Mouse (Mus musculus): Measurements from ENCODE around the gene Tet1. TPM values are rescaled to one million over a fixed set of nuclear protein-coding genes. Genes with fewer than 3 reads are reported as not detected.

Tet1 gene
- polyA plus RNA-seq, 1 experiment from 2014 or later = 1.5 TPM

DNA sequence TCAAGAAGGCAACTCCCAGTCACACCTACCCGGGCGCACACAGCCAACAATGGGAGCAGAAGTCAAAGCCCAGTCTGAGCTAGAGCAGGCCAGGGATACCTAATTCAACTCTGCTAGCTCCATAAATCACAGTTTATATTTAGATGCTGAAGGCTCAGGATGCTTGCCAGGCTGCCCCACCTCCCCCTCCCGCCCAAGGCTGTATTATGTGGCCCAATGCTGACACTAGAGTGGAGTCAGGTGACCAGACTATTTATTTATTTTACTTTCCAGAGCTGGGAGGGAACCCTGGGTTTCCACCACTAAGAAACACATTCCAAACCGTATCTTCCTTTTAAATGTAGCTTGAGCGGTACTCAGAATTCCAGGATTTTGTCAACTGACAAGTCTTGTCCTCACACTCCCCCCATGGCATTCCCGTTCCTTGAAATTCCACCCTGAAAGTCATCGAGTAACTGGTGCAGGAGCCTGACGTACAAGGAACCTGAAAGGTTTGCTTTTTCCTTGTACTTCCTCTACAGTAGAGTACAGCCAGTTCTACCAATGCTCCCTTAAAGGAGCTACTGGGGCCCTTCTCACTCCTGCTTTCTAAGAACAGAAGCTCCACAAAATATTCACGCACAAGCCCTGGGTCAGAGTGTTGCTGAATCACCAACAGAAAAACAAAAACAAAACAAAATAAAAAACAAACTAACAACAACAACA lies 64.9 kb downstream of the Tet1 start:
- no peak for ATAC-seq (ENCODE audit: low read depth)
- no peak for DNase-seq
- 64% methylated on average over 9 of the region's 9 CpGs for WGBS (ENCODE audit: insufficient replicate concordance)

GRCm38 (mm10) chr10:62841901-62842447 lies 66.8 kb downstream of the Tet1 start:
- DNase-seq = no peak
- no peak overlapping the region for H3K4me2 ChIP-seq
- H3K9ac ChIP-seq = no peak overlapping the region
- no peaks in the 10 kb centered on the region for H3K4me1 ChIP-seq (replicated peaks)
- no peaks in the 10 kb centered on the region for H3K9me3 ChIP-seq (replicated peaks)
- no peak overlapping the region for H3K4me3 ChIP-seq (replicated peaks)
- 75% methylated on average over 10 of the region's 10 CpGs for WGBS (ENCODE audit: insufficient replicate concordance)
- H3K27me3 ChIP-seq = no peaks in the 10 kb centered on the region
- H3K36me3 ChIP-seq = peaks cover 3% of the 10 kb centered on the region; the same call in 1 of the 2 replicates
- H3K27ac ChIP-seq = no peak overlapping the region
- no peak for ATAC-seq (ENCODE audit: low read depth)

More for the DNA sequence above, 64.9 kb downstream of the Tet1 start:
- H3K9ac ChIP-seq = no peak overlapping the region
- no peak overlapping the region for H3K27ac ChIP-seq
- no peaks in the 10 kb centered on the region for H3K4me1 ChIP-seq (replicated peaks)
- no peaks in the 10 kb centered on the region for H3K9me3 ChIP-seq (replicated peaks)
- no peak overlapping the region for H3K4me3 ChIP-seq (replicated peaks)
- H3K36me3 ChIP-seq = peaks cover 3% of the 10 kb centered on the region; the same call in 1 of the 2 replicates
- no peak overlapping the region for H3K4me2 ChIP-seq
- no peaks in the 10 kb centered on the region for H3K27me3 ChIP-seq

- Histone ChIP-seq H3K27ac (no peak overlapping the region), H3K36me3 (peaks cover 3% of the 10 kb centered on the region; the same call in 1 of the 2 replicates), H3K4me2 (no peak overlapping the region), H3K9me3 (replicated peaks) (no peaks in the 10 kb centered on the region), H3K4me3 (replicated peaks) (no peak overlapping the region), H3K4me1 (replicated peaks) (no peaks in the 10 kb centered on the region), H3K27me3 (no peaks in the 10 kb centered on the region), H3K9ac (no peak overlapping the region)
- ATAC-seq (ENCODE audit: low read depth) = no peak
- DNase-seq = no peak
- WGBS (ENCODE audit: insufficient replicate concordance) = 61% methylated on average over 7 of the region's 7 CpGs
Measured at GRCm38 (mm10) chr10:62840687-62841086, 68.1 kb downstream of the Tet1 start.

DNA sequence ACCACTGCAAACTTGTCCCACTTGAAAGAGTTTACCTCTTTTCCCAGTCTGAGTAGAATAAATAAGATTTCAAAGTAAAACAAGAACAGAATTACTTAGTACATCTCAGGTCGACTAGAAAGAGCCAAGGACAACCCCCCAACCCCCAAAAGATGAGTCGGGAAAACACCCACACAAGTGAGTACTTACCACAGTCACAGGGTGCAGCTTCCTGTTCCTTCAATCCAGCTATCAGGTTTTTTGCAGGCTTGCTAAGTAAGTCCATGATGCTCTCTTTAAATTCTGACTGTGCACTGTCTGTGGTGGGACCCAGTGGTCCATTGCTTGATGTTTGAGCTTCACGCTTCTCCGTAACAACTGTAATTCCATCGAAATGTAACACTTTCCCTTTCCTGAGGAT lies 70.8 kb downstream of the Tet1 start:
- no peaks in the 10 kb centered on the region for H3K9me3 ChIP-seq (replicated peaks)
- no peaks in the 10 kb centered on the region for H3K27me3 ChIP-seq
- DNase-seq (no peak), ATAC-seq (ENCODE audit: low read depth) (no peak)
- H3K4me3 ChIP-seq (replicated peaks) = no peak overlapping the region
- H3K36me3 ChIP-seq = peaks cover 3% of the 10 kb centered on the region; the same call in 1 of the 2 replicates
- H3K4me1 ChIP-seq (replicated peaks) = no peaks in the 10 kb centered on the region
- no peak overlapping the region for H3K9ac ChIP-seq
- no peak overlapping the region for H3K27ac ChIP-seq
- no peak overlapping the region for H3K4me2 ChIP-seq
- WGBS (ENCODE audit: insufficient replicate concordance) = 60% methylated on average over 5 of the region's 5 CpGs

- H3K4me1 ChIP-seq (replicated peaks) = no peaks in the 10 kb centered on the region
- H3K4me2 ChIP-seq = no peak overlapping the region
- DNase-seq = no peak
- no peaks in the 10 kb centered on the region for H3K9me3 ChIP-seq (replicated peaks)
- H3K27me3 ChIP-seq = no peaks in the 10 kb centered on the region
- H3K9ac ChIP-seq = no peak overlapping the region
- ATAC-seq (ENCODE audit: low read depth) = no peak
- H3K27ac ChIP-seq = no peak overlapping the region
- H3K4me3 ChIP-seq (replicated peaks) = no peak overlapping the region
- 66% methylated on average over 9 of the region's 9 CpGs for WGBS (ENCODE audit: insufficient replicate concordance)
- no peaks in the 10 kb centered on the region for H3K36me3 ChIP-seq
Measured at GRCm38 (mm10) chr10:62832783-62833182, 76.0 kb downstream of the Tet1 start.

- no peaks in the 10 kb centered on the region for H3K4me1 ChIP-seq (replicated peaks)
- no peak overlapping the region for H3K9ac ChIP-seq
- H3K27ac ChIP-seq = no peak overlapping the region
- no peak overlapping the region for H3K4me2 ChIP-seq
- H3K27me3 ChIP-seq = no peaks in the 10 kb centered on the region
- 70% methylated on average over 2 of the region's 2 CpGs for WGBS (ENCODE audit: insufficient replicate concordance)
- no peak for DNase-seq
- H3K36me3 ChIP-seq = no peaks in the 10 kb centered on the region
- ATAC-seq (ENCODE audit: low read depth) = no peak
- H3K4me3 ChIP-seq (replicated peaks) = no peak overlapping the region
- H3K9me3 ChIP-seq (replicated peaks) = no peaks in the 10 kb centered on the region
Measured at GRCm38 (mm10) chr10:62831546-62831945, 77.2 kb downstream of the Tet1 start.

DNA sequence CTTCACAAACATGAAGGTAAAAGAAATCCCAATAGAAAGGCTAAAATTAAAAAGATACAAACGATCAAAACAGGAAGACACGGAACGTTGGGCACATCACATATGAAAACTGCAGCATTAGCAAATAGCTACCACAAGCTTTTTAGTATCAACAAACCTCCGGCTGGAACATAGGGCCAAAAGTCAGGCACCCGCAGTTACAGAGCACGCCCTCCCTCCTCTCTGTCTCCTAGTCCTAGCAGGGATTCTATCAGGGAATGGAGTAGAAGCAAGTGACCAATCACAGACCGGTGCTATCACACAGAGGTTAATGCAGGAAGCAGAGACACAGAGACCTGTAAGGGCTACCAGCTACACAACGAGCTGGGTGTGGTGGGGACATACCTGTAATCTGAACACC lies 84.3 kb downstream of the Tet1 start:
- no peak for DNase-seq
- no peak for ATAC-seq (ENCODE audit: low read depth)
- H3K4me3 ChIP-seq (replicated peaks) = no peak overlapping the region
- H3K27ac ChIP-seq = no peak overlapping the region
- H3K4me1 ChIP-seq (replicated peaks) = no peaks in the 10 kb centered on the region
- H3K9me3 ChIP-seq (replicated peaks) = no peaks in the 10 kb centered on the region
- no peaks in the 10 kb centered on the region for H3K36me3 ChIP-seq
- H3K4me2 ChIP-seq = no peak overlapping the region
- H3K9ac ChIP-seq = no peak overlapping the region
- 74% methylated on average over 8 of the region's 8 CpGs for WGBS (ENCODE audit: insufficient replicate concordance)
- no peaks in the 10 kb centered on the region for H3K27me3 ChIP-seq

DNA sequence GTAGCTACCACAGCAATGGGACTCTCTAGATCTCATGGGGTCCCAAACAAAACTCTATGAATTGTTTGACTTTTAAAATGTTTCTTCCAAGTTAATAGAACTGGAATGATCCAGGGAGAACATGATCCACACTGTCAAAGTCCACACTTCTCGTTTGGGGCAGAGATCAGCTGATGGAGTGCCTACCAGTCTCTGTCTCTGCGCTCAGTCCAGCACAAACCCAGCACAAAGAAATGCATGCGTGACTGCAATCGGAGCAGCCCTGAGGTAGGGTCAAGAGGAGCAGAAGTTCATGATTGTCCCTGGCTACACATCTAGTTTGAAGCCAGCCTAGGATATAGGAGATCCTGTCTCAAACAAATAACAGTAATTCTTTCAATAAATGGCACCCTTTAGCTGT lies 85.4 kb downstream of the Tet1 start:
- Histone ChIP-seq H3K4me2 (no peak overlapping the region), H3K4me1 (replicated peaks) (no peaks in the 10 kb centered on the region), H3K27me3 (no peaks in the 10 kb centered on the region), H3K27ac (no peak overlapping the region), H3K4me3 (replicated peaks) (no peak overlapping the region), H3K9me3 (replicated peaks) (no peaks in the 10 kb centered on the region), H3K36me3 (no peaks in the 10 kb centered on the region), H3K9ac (no peak overlapping the region)
- WGBS (ENCODE audit: insufficient replicate concordance) = 71% methylated on average over 4 of the region's 4 CpGs
- DNase-seq (no peak), ATAC-seq (ENCODE audit: low read depth) (no peak)

- ATAC-seq (ENCODE audit: low read depth) (no peak), DNase-seq (no peak)
- no peaks in the 10 kb centered on the region for H3K9me3 ChIP-seq (replicated peaks)
- no peak overlapping the region for H3K9ac ChIP-seq
- no peaks in the 10 kb centered on the region for H3K4me1 ChIP-seq (replicated peaks)
- H3K4me2 ChIP-seq = no peak overlapping the region
- H3K36me3 ChIP-seq = 0 out of 2 replicates have a peak, but pooled peaks cover 3% of the 10 kb centered on the region
- H3K27me3 ChIP-seq = no peaks in the 10 kb centered on the region
- H3K27ac ChIP-seq = no peak overlapping the region
- 54% methylated on average over 4 of the region's 4 CpGs for WGBS (ENCODE audit: insufficient replicate concordance)
- H3K4me3 ChIP-seq (replicated peaks) = no peak overlapping the region
Measured at GRCm38 (mm10) chr10:62810010-62810409, 98.8 kb downstream of the Tet1 start.

DNA sequence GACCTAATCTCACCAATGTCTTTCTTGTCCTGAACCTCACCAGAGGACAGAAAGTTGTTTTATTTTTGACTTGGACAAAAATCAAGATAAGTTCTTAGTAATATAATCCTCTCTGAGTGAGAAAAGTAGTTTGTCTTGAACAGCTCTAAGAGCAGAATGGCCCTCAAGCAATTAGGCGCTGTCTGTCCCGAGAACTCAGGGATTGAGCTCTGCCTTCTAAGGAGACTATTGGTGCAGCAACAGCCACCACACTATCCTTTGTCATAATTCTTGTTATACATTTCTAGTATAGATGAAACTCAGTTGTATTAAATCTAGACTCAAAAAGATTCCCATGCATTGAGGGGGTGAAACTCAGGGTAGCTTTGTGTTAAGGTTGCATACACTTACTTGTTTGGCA lies 100.0 kb downstream of the Tet1 start:
- Histone ChIP-seq H3K27ac (no peak overlapping the region), H3K9ac (no peak overlapping the region), H3K4me2 (no peak overlapping the region), H3K9me3 (replicated peaks) (no peaks in the 10 kb centered on the region), H3K36me3 (0 out of 2 replicates have a peak, but pooled peaks cover 3% of the 10 kb centered on the region), H3K4me3 (replicated peaks) (no peak overlapping the region), H3K27me3 (no peaks in the 10 kb centered on the region), H3K4me1 (replicated peaks) (no peaks in the 10 kb centered on the region)
- no peak for DNase-seq
- 88% methylated on average over 2 of the region's 2 CpGs for WGBS (ENCODE audit: insufficient replicate concordance)
- no peak for ATAC-seq (ENCODE audit: low read depth)

DNA sequence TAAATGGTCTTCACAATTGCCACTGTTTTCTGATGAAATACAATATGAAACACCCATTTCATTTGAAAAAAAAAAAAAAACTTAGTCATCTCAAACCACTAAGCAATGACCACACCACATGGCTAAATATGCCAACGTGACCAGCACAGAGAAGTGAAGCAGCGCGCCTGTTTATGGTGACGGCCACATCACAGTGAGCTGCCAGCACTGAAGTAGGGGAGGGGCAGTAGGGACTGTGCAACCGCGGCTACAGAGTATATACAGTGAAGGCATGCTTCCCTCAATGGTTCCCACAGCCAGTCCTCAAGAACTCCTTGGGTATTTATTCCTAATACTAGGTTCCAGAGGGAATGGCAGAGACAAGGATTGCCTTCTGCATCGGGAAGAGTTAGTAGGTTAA lies 100.5 kb downstream of the Tet1 start:
- H3K36me3 ChIP-seq = 0 out of 2 replicates have a peak, but pooled peaks cover 3% of the 10 kb centered on the region
- no peak for DNase-seq
- no peak overlapping the region for H3K27ac ChIP-seq
- WGBS (ENCODE audit: insufficient replicate concordance) = 73% methylated on average over 7 of the region's 7 CpGs
- H3K4me1 ChIP-seq (replicated peaks) = no peaks in the 10 kb centered on the region
- no peak overlapping the region for H3K9ac ChIP-seq
- H3K4me3 ChIP-seq (replicated peaks) = no peak overlapping the region
- no peaks in the 10 kb centered on the region for H3K27me3 ChIP-seq
- no peaks in the 10 kb centered on the region for H3K9me3 ChIP-seq (replicated peaks)
- ATAC-seq (ENCODE audit: low read depth) = no peak
- H3K4me2 ChIP-seq = no peak overlapping the region

DNA sequence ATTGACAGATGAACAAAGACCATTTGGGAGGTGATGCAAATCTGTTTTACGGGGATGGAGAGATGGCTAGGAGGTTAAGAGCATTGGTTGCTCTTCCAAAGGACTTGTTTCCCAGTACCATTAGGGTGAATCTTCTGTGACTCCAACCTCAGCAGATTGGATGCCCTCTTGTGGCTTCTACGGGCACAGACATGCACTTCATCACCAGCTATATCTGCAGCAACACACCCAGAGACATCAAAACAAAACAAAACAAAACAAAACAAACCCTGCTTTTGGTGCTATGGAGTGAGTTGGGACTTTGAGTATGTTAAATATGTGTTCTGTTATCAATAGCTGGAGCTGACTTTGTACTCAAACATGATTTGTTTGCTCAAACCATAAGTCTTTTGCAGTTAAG lies 104.7 kb downstream of the Tet1 start:
- H3K9me3 ChIP-seq (replicated peaks) = no peaks in the 10 kb centered on the region
- DNase-seq = no peak
- WGBS (ENCODE audit: insufficient replicate concordance) = 53% methylated on average over 2 of the region's 2 CpGs
- no peak for ATAC-seq (ENCODE audit: low read depth)
- H3K36me3 ChIP-seq = no peaks in the 10 kb centered on the region
- no peak overlapping the region for H3K9ac ChIP-seq
- H3K4me3 ChIP-seq (replicated peaks) = no peak overlapping the region
- H3K27ac ChIP-seq = no peak overlapping the region
- no peak overlapping the region for H3K4me2 ChIP-seq
- H3K4me1 ChIP-seq (replicated peaks) = no peaks in the 10 kb centered on the region
- no peaks in the 10 kb centered on the region for H3K27me3 ChIP-seq

All from liver, embryonic 13.5 days (tissue).